Mouse (Mus musculus): Measurements from ENCODE around the gene Gm9376. TPM values are rescaled to one million over a fixed set of nuclear protein-coding genes. Genes with fewer than 3 reads are reported as not detected.

The Gm9376 gene
- polyA plus RNA-seq, 1 experiment from 2014 or later = not detected

DNA sequence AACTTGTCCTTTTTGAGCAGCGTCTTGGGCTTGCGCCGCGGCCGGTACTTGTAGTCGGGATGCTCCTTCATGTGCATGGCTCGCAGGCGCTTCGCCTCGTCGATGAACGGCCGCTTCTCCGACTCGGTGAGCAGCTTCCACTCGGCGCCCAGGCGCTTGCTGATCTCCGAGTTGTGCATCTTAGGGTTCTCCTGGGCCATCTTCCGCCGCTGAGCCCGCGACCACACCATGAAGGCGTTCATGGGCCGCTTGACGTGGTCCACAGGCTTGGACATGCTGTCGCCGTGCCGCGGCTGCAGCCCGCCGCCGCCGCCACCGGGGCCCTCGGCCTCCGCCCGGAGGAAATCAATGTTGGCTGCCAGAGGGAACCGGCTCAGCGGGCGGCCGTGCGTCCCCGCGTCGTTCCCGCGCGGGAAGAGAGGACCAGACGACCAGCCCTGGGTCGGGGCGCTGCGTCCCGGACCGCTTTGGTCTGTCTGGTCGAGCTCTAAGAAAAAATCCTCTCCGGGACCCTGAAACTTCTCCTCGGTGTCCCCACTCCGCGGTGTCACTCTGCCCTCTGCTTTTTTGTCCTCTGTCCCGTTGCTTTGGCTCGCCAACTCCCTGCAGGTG is 31.3 kb upstream of the Gm9376 start:
- Histone ChIP-seq H3K9me3 (replicated peaks; ENCODE audit: control insufficient read depth, low read length) (no peaks in the 10 kb centered on the region), H3K27me3 (ENCODE audit: control insufficient read depth, insufficient read depth, low read length) (peaks cover 73% of the 10 kb centered on the region), H3K36me3 (ENCODE audit: control insufficient read depth, insufficient read depth) (no peaks in the 10 kb centered on the region), H3K27ac (ENCODE audit: low read length) (no peak overlapping the region), H3K4me1 (ENCODE audit: control insufficient read depth, insufficient read depth, low read length) (peaks cover 26% of the 10 kb centered on the region), H3K4me2 (ENCODE audit: low read depth, low read length) (peak overlapping the region; percentile 81), H3K9ac (ENCODE audit: low read length) (no peak overlapping the region), H3K4me3 (ENCODE audit: low read length) (peak overlapping the region; percentile 56)
- under 1% methylated on average over 62 of the region's 62 CpGs for WGBS
- ATAC-seq (replicated peaks; ENCODE audit: extremely low read depth, insufficient read depth, low FRiP score) = no peak

DNA sequence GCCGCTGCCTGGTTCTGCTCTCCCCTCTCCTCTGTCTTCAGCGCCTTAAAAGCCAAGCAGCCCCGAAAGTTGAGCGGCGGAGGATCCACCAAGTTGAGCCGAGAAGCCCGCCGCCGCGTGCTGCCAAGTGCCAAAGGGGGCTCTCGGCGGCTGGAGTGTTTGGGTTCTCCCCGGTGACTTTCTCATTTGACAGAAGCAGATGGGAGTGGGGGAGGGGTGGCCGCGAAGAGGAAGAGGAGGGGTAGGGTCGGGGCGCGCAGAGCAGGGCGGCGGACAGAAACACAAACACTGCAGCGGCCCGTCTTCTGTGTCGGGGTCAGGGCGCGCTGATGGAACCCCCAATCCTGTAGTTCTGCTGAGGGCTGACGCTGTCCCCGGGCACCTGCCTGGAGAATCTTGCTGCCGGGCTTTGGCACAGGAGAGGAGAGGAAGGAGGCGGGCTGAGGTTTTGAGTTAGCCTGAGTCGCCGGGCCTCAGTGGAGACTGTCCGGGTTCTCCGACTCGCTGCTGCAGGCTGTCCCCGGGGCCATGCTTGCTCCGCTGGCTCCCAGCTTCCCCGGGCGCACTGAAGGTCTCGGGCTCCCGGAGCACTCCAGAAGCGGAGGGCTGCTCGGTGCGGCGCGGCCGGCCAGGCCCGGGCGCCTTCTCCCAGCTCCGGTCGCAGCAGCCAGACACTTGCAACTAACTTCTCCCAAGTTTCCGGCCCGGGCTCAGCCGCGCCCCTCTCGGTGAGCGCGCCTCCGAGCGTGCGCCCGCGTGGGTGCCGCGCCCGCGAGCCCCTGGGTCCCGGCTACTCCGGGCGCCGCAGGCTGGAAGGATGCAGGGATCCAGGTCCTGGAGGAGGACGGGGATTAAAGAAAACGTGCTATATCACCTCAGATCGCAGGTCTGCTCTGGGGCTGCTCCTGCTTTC is 30.5 kb upstream of the Gm9376 start:
- H3K36me3 ChIP-seq (ENCODE audit: control insufficient read depth, insufficient read depth) = no peaks in the 10 kb centered on the region
- peak overlapping the region; percentile 51 for H3K9ac ChIP-seq (ENCODE audit: low read length)
- H3K9me3 ChIP-seq (replicated peaks; ENCODE audit: control insufficient read depth, low read length) = no peaks in the 10 kb centered on the region
- H3K4me1 ChIP-seq (ENCODE audit: control insufficient read depth, insufficient read depth, low read length) = peaks cover 26% of the 10 kb centered on the region
- peaks cover 76% of the 10 kb centered on the region for H3K27me3 ChIP-seq (ENCODE audit: control insufficient read depth, insufficient read depth, low read length)
- peak overlapping the region; percentile 56 for H3K4me3 ChIP-seq (ENCODE audit: low read length)
- peak overlapping the region; percentile 81 for H3K4me2 ChIP-seq (ENCODE audit: low read depth, low read length)
- ATAC-seq (replicated peaks; ENCODE audit: extremely low read depth, insufficient read depth, low FRiP score) = peak; percentile 66
- under 1% methylated on average over 73 of the region's 73 CpGs for WGBS
- H3K27ac ChIP-seq (ENCODE audit: low read length) = no peak overlapping the region

DNA sequence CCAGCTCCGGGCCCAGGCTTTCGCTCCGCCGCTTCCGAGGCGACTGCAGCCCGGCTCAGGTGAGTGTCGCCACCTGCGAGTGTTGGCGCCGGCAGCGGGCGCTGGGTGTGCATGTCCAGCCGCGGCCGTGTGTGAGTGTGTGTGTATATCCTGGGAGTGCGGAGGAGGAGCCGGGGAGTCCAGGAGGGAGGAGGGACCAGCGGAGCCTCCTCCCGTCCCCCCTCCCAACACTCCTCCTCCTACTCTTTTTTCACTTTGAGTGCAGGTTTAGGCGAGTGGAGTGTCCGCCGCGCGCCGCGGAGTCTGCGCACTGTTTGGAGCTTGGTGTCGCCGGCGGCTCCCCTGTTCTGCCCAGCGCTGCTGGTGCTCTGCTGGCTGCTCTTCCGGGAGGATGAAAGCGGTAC is 29.9 kb upstream of the Gm9376 start, which contains the start of gene Sox21:
Gene Sox21 (minus strand): TSS at position 145 of the 404 bp plus-strand sequence.
- Histone ChIP-seq H3K9me3 (replicated peaks; ENCODE audit: control insufficient read depth, low read length) (no peaks in the 10 kb centered on the region), H3K36me3 (ENCODE audit: control insufficient read depth, insufficient read depth) (no peaks in the 10 kb centered on the region), H3K4me3 (ENCODE audit: low read length) (peak within 1 kb of the TSS; percentile 56), H3K4me2 (ENCODE audit: low read depth, low read length) (peak within 1 kb of the TSS; percentile 81), H3K9ac (ENCODE audit: low read length) (peak within 1 kb of the TSS; percentile 51), H3K4me1 (ENCODE audit: control insufficient read depth, insufficient read depth, low read length) (peaks cover 26% of the 10 kb centered on the region), H3K27ac (ENCODE audit: low read length) (no peak within 1 kb of the TSS), H3K27me3 (ENCODE audit: control insufficient read depth, insufficient read depth, low read length) (peaks cover 74% of the 10 kb centered on the region)
- WGBS = under 1% methylated on average over 33 of the region's 34 CpGs
- peak; percentile 43 for ATAC-seq (replicated peaks; ENCODE audit: extremely low read depth, insufficient read depth, low FRiP score)

DNA sequence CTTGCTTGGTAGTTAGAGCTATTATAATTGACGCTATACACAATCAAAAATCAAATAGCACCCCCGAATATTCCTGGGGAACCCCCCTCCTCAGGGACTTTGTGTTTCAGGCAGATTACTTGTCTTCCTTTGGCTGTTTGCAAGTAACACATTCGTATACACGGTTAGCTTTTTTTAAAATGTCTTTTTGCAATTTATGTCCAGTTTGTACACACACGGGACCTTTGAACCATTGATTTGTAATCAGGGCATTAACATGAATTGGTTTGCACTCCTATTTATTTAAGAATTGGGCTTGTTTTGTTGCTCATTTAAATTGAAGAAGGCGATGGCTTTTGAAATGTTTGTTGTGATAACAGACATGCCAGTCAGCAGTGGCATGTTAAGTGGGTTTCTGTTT is 29.0 kb upstream of the Gm9376 start:
- Histone ChIP-seq H3K4me2 (ENCODE audit: low read depth, low read length) (no peak overlapping the region), H3K27me3 (ENCODE audit: control insufficient read depth, insufficient read depth, low read length) (peaks cover 65% of the 10 kb centered on the region), H3K9ac (ENCODE audit: low read length) (no peak overlapping the region), H3K27ac (ENCODE audit: low read length) (no peak overlapping the region), H3K4me1 (ENCODE audit: control insufficient read depth, insufficient read depth, low read length) (peaks cover 26% of the 10 kb centered on the region), H3K4me3 (ENCODE audit: low read length) (no peak overlapping the region), H3K9me3 (replicated peaks; ENCODE audit: control insufficient read depth, low read length) (peaks cover 2% of the 10 kb centered on the region), H3K36me3 (ENCODE audit: control insufficient read depth, insufficient read depth) (no peaks in the 10 kb centered on the region)
- 10% methylated on average over 6 of the region's 6 CpGs for WGBS
- no peak for ATAC-seq (replicated peaks; ENCODE audit: extremely low read depth, insufficient read depth, low FRiP score)

DNA sequence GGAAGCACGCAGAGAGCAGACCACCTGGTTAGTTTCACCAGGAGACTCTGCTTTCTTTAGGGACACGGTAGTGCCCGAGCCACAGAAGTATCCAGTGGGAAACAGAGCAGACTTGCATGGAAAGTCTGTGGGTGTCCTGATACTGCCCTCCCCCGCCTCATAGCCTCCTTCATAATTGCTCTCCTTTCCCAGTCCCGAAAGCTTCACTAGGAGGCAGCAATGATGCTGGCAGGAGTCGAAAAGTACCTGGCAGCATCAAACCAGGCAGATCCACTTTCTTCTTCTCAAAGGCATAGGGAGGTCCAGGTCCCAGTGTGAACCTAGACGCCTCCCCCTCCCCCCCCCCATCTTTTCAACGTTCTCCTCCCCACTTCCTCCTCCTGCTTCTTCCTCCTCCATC is 27.4 kb upstream of the Gm9376 start:
- ATAC-seq (replicated peaks; ENCODE audit: extremely low read depth, insufficient read depth, low FRiP score) = no peak
- no peak overlapping the region for H3K4me2 ChIP-seq (ENCODE audit: low read depth, low read length)
- H3K27ac ChIP-seq (ENCODE audit: low read length) = no peak overlapping the region
- no peaks in the 10 kb centered on the region for H3K36me3 ChIP-seq (ENCODE audit: control insufficient read depth, insufficient read depth)
- H3K9me3 ChIP-seq (replicated peaks; ENCODE audit: control insufficient read depth, low read length) = peaks cover 10% of the 10 kb centered on the region
- H3K27me3 ChIP-seq (ENCODE audit: control insufficient read depth, insufficient read depth, low read length) = peaks cover 58% of the 10 kb centered on the region
- no peak overlapping the region for H3K9ac ChIP-seq (ENCODE audit: low read length)
- H3K4me3 ChIP-seq (ENCODE audit: low read length) = no peak overlapping the region
- peaks cover 25% of the 10 kb centered on the region for H3K4me1 ChIP-seq (ENCODE audit: control insufficient read depth, insufficient read depth, low read length)
- WGBS = 9% methylated on average over 7 of the region's 8 CpGs

DNA sequence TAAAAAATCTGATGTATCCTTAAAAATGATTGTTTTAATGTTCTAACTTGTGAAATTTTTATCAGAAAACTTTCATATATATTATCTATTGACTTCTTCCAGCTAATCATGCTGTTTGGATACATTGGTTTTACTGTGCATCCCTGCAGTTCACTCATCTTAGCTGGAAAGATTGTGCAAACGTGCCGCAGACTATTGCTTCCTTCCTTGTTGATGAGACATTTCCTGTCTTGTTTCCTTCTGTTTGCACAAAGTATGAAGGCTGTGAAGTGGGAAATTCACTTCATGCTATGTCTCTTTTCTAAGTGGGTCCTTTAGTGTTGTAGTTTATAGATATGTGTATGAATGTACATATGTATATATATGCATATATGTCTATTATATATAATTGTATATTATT is 25.3 kb upstream of the Gm9376 start:
- 59% methylated on average over 2 of the region's 2 CpGs for WGBS
- no peak overlapping the region for H3K4me3 ChIP-seq (ENCODE audit: low read length)
- no peaks in the 10 kb centered on the region for H3K36me3 ChIP-seq (ENCODE audit: control insufficient read depth, insufficient read depth)
- no peak overlapping the region for H3K4me2 ChIP-seq (ENCODE audit: low read depth, low read length)
- no peak overlapping the region for H3K27ac ChIP-seq (ENCODE audit: low read length)
- H3K9me3 ChIP-seq (replicated peaks; ENCODE audit: control insufficient read depth, low read length) = peaks cover 10% of the 10 kb centered on the region
- no peak overlapping the region for H3K9ac ChIP-seq (ENCODE audit: low read length)
- ATAC-seq (replicated peaks; ENCODE audit: extremely low read depth, insufficient read depth, low FRiP score) = no peak
- H3K27me3 ChIP-seq (ENCODE audit: control insufficient read depth, insufficient read depth, low read length) = peaks cover 37% of the 10 kb centered on the region
- H3K4me1 ChIP-seq (ENCODE audit: control insufficient read depth, insufficient read depth, low read length) = peaks cover 6% of the 10 kb centered on the region

DNA sequence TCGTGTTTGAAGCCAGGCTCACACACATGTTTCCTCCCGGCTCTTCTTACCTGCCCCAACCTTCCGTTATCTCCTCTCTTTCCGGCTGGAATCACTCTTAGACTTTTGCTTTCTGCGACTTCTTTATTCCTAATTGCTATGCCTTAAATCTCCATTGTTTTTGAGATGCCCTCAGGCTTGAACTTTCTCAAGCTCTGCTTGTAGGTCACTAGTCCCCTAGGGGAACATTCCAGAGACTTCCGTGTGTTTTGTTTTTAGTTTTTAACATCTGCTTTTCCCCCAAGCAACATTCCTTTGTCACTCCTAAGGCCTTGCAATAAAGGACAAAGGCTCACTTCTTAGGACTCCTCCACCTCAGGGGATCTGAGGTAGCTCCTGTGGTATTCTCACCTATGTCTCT is 13.4 kb upstream of the Gm9376 start:
- Histone ChIP-seq H3K4me2 (ENCODE audit: low read depth, low read length) (no peak overlapping the region), H3K27ac (ENCODE audit: low read length) (no peak overlapping the region), H3K27me3 (ENCODE audit: control insufficient read depth, insufficient read depth, low read length) (no peaks in the 10 kb centered on the region), H3K4me1 (ENCODE audit: control insufficient read depth, insufficient read depth, low read length) (no peaks in the 10 kb centered on the region), H3K4me3 (ENCODE audit: low read length) (no peak overlapping the region), H3K9me3 (replicated peaks; ENCODE audit: control insufficient read depth, low read length) (no peaks in the 10 kb centered on the region), H3K9ac (ENCODE audit: low read length) (no peak overlapping the region), H3K36me3 (ENCODE audit: control insufficient read depth, insufficient read depth) (no peaks in the 10 kb centered on the region)
- ATAC-seq (replicated peaks; ENCODE audit: extremely low read depth, insufficient read depth, low FRiP score) = no peak
- 82% methylated on average over 6 of the region's 6 CpGs for WGBS

DNA sequence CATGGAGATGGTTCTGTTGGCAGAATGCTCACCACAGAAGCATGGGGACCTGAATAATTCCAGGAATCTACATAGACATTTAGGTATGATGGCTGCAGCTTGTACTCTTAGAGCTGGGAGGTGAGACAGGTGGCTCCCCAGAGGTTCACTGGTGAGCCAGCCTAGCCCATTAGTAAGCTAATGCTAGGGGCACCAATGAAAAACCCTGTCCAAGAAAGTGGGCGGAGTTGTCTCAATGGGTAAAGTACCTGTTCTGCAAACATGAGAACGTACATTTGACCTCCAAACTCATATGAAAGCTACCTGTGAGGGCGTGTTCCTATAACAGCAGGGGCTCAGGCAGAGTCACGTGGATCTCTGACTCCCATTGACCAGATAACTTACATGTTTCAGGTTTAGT is 2.1 kb downstream of the Gm9376 start:
- no peak overlapping the region for H3K27ac ChIP-seq (ENCODE audit: low read length)
- ATAC-seq (replicated peaks; ENCODE audit: extremely low read depth, insufficient read depth, low FRiP score) = no peak
- 77% methylated on average over 4 of the region's 4 CpGs for WGBS

More for the DNA sequence above, 2.1 kb downstream of the Gm9376 start:
- no peaks in the 10 kb centered on the region for H3K4me1 ChIP-seq (ENCODE audit: control insufficient read depth, insufficient read depth, low read length)
- no peak overlapping the region for H3K4me3 ChIP-seq (ENCODE audit: low read length)
- H3K27me3 ChIP-seq (ENCODE audit: control insufficient read depth, insufficient read depth, low read length) = no peaks in the 10 kb centered on the region; the same call in 1 of the 2 replicates
- no peak overlapping the region for H3K4me2 ChIP-seq (ENCODE audit: low read depth, low read length)
- H3K9ac ChIP-seq (ENCODE audit: low read length) = no peak overlapping the region
- H3K36me3 ChIP-seq (ENCODE audit: control insufficient read depth, insufficient read depth) = no peaks in the 10 kb centered on the region
- no peaks in the 10 kb centered on the region for H3K9me3 ChIP-seq (replicated peaks; ENCODE audit: control insufficient read depth, low read length)

Measured in heart, embryonic 16.5 days (tissue).